Mouse (Mus musculus) adrenal gland (tissue): ENCODE measurements around the gene Ank3.

ENCODE experiments used
- intact Hi-C: fragments of 180-260 bp; cut with DNase I; formaldehyde crosslinking; loops from one replicate; pipeline ENCODE4 v1.15.1; 2025

Ank3 gene

GRCm38 (mm10) chr10:69467182-69467581 lies 68.6 kb downstream of the Ank3 start:
- intact Hi-C loops = no loop called here

DNA sequence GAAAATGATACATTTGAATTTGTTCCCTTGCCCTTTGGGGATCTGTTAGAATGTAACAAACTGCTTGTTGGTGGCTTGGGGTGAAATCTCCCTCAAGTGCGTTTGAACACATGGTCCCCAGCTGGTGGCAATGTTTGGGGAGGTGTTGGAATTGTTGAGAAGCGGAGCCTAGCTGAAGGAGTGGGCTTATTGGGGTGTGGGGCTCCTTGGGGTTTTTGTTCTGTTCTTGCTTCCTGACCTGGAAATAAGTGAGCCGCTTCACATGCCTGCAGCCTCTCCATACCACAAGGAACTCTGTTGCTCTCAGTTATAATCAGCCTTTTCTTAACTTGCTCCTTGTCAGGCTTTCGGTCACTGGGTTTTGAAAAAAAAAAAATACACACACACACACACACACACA lies 73.3 kb downstream of the Ank3 start:
- intact Hi-C loops = no loop called here

- intact Hi-C loops = no loop called here
Measured at GRCm38 (mm10) chr10:69476871-69477270, 78.3 kb downstream of the Ank3 start.

DNA sequence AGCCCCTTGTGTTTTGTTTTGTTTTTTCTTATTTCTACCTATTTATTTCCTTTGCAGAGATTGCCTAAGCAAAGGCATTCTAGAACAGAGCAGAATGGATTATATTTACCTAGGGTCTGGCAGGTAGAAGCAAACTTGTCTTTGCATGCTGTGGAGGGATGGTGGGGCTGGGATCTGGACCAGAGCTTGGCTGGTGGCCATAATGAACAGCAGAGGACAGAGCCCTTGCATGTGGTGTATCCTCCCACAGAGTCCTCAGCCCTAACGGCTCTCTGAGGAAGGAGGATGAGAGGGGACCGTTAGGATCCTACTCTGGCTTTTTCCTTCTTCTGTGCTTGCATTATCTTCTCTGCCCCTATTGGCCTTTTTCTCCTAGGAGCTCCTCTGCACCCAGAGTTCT lies 79.1 kb downstream of the Ank3 start:
- intact Hi-C loops = no loop called here

- intact Hi-C loops = no loop called here
Measured at GRCm38 (mm10) chr10:69478831-69479230, 80.3 kb downstream of the Ank3 start.

DNA sequence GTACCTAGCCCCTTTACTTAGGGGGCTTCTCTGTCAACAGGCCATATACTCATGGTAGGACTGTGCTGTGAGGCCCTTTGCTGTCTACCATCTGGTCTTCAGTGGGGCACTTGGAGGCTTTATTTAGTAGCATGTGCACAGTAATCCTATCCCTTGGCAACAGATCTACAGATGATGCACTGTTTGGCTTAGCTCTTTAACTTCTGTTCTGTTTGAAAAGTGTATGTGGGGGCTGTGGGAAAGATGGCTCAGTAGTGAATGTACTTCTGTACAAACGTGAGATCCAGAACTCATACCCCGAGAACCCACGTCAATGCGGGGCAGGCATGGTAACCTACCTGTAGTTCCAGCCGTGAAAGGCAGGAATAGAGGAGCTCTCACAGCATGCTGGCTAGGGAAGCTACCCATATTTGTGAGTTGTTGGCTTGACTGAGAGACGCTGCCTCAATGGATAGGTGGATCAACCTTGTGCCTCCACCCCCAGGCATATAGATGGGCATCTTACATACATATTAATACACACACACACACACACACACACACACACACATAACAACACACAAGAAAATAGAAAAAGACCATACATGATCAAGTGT lies 86.7 kb downstream of the Ank3 start:
- intact Hi-C loops = no loop called here

DNA sequence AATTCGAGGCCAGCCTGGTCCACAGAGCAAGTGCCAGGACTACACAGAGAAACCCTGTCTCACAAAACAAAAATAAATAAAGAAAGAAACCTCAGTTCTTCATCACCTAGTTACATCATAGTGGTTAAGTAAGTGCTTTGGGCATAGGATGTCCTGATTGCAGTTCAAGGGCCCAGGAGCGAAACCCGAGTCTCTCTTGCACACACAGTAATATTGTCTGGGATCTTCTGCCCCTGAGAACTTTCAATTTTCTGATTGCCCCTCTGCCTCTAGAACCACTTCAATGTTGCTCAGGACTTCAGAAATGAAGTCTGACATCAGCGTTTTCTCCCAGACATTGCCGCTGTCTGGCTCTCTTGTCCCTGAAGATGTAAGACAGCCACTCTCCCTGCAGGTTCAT lies 91.6 kb downstream of the Ank3 start:
- intact Hi-C loops = no loop called here

DNA sequence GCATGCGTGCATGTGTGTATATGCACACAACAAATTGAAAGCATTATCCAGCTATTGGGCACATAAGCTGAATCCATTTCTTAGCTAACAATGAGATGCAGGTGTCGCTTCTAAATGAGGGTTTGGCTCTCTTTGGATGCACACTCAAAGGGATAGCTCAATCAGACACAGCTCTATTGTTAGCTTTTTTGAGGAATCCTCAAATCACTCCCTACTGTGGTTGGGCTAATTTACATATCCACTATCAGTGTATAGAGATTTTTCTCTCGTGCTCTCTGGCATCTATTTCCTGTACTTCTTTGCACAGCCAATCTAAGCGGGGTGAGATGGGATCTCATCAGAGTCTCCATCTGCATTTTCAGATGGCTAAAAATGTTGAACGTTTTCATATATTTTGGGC lies 93.4 kb downstream of the Ank3 start:
- intact Hi-C loops = no loop called here

- intact Hi-C loops = no loop called here
Measured at GRCm38 (mm10) chr10:69497382-69497781, 98.8 kb downstream of the Ank3 start.

GRCm38 (mm10) chr10:69500171-69500860 lies 101.7 kb downstream of the Ank3 start:
- intact Hi-C loops = no loop called here

DNA sequence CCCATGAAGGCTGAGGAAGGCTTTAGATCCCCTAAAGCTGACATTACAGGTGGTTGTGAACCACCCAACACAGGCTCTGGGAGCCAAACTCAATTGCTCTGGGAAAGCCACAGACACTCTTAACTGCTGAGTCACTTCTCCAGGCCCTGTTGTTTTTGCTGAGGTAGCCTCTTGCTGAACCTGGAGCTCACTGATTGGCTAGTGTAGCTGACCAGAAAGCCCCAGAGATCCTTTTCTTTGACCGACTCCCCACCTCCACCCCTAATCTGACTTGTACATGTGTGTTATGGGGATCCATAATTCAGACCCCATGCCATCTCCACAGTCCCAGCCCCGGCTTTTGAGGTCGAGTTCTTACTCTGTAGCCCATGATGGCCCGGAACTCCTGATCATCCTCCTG lies 105.2 kb downstream of the Ank3 start:
- intact Hi-C loops = no loop called here

DNA sequence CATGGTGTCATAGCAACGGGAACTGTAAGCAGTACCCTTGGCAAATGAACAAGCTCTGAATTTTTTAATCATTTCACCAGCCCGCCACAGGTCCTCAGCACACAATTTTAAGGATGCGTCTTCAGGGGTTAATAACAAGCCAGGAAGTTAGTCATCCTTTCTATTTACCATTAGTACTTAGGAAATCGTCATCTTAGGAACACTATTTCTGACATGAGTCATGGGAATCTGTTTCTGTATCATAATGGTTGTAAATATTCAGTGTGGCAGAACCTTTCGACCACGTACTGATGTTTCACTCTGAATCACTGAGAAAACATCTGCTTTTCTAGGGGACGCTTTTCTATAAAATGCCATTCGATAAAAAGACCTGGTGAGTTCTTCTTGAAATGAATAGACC lies 109.1 kb downstream of the Ank3 start:
- intact Hi-C loops = no loop called here

- intact Hi-C loops = no loop called here
Measured at GRCm38 (mm10) chr10:69510392-69510791, 111.8 kb downstream of the Ank3 start.

DNA sequence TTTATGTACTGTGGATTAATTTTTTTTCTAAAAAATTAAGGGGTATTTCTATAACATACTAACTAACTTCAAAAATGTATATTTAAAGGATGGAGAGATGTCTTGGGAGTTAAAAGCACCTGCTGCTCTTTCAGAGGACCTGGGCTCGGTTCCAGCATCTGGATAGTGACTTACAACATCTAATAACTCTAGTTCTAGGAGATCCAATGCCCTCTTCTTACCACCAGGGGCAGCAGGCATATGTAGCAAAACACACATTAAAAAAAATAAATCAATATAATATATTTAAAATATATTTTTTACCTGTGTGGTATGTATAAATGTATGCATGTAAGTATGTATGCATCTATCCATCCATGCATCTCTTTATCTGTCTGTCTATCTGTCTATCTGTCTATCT lies 112.7 kb downstream of the Ank3 start:
- intact Hi-C loops = no loop called here

DNA sequence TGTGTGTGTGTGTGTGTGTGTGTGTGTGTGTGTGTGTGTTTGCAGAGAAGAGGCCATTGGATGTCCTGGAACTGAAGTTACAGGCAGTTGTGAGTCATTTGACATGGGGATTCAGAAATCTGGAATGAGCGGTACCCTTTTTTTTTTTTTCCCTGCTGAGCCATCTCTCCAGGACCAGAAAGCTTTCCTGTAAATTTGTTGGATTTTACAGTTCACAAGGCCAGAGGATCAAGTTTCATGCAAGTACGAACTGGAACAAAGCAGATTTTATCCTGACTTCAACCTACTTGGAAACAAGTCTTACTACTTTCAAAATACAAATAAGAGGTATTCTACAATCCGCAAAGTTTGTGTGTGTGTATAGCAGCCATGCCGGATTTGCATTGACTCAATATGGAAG lies 123.4 kb downstream of the Ank3 start:
- intact Hi-C loops = no loop called here

DNA sequence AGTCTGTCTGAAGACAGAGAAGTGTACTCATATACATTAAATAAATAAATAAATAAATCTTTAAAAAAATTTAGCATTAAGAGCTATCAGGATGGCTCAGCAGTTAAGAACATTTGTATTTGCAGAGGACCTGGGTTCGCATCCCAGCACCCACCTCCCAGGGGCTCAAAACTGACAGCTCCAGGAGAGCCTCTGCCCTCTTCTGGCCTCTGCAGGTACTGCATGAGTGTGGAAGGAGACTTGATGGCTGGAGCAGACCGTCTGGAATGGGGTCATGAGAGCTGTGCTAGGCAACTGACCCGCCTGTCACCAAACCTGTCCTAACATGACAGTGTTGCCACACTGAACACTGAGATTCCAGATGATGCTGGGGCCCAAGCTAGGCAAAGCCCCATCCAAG lies 124.6 kb downstream of the Ank3 start:
- intact Hi-C loops = no loop called here

- intact Hi-C loops = no loop called here
Measured at GRCm38 (mm10) chr10:69527318-69527717, 128.7 kb downstream of the Ank3 start.

DNA sequence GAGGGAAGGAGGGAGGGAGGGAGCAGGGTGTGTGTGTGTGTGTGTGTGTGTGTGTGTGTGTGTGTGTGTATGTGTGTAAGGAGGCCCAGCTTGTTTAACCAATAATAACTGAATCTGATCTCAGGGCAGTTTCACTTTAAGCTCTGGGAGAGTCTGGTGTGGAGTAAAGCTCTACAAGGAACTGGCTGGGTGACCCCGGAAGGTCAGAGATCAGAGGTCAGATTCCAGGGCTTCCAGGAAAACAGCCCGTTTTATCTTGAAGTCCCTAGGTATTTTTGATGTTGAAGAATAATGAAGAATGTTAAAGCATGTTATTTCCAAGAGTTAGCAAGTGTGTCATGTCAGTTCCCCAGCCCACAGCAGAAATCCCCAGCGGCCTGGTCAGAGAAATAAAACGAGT lies 130.2 kb downstream of the Ank3 start:
- intact Hi-C loops = no loop called here

DNA sequence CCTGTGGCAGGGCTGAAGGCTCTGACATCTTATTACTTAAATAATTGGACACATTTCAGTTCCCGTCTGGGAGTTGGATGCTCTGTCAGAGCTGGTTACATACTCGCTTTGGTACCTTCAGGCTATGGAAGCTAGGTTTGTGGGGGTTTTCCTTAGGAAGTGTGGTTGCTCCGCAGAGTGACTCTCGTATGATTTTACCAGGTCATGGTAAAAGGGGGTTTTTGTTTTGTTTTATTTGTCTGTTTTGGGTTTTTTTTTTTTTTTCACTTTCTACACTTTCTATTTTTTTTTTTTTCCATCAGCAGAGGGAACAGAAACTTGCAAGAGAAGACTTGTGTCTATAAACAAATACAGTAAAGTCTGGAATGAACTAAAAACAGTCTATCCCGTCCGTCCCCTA lies 131.8 kb downstream of the Ank3 start:
- intact Hi-C loops = no loop called here

GRCm38 (mm10) chr10:69531569-69531968 lies 133.0 kb downstream of the Ank3 start:
- intact Hi-C loops = no loop called here

DNA sequence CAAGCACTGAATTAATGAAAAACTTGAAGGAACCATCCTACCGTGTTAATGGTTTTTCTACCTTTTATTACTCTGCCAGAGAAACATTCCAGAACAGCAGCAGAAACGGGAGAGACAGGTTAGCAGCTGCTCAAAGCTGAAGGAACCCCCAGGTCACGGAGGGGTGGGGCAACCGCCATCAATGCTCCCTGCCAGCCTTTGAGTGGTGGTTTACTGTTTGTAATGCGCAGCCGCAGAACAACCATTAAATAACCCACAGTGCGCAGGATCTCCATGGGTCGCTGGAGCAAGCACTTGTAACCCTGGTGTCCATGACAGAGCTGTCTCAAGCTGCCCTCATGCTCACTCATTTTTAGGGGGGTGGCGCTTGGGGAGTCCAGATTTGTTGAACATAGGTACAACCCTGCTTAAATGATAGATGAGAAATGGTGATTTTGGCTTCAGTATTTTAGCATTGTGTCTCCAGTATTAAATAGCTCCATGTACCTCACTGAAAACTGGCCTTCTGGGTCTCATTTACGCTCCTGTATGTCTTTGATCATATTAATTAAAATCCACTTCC lies 133.7 kb downstream of the Ank3 start:
- intact Hi-C loops = no loop called here

- intact Hi-C loops = no loop called here
Measured at GRCm38 (mm10) chr10:69533505-69534388, 135.2 kb downstream of the Ank3 start.
